Mouse (Mus musculus) adrenal gland, postnatal 25 days (tissue): Measurements from ENCODE around the gene Actr5. TPM values are rescaled to one million over a fixed set of nuclear protein-coding genes. Genes with fewer than 3 reads are reported as not detected.
A peak's percentile ranks its signal among the peaks of the same experiment; 100 is the strongest.

ENCODE experiments used
- DNase-seq: peaks from one replicate; pipeline ENCODE4 v3.0.0; 2021; ENCODE audit warnings: mixed read lengths
- total RNA-seq: library from RNA; stranded (reverse); gene quantifications from 2 replicates; pipeline ENCODE4 v1.2.3, GENCODE M21; 2021

Actr5 gene
- total RNA-seq, 1 experiment from 2014 or later, result 14.8 TPM

GRCm38 (mm10) chr2:158667022-158667670 is 42.5 kb downstream of the Actr5 start:
- peak; percentile 75 for DNase-seq

DNA sequence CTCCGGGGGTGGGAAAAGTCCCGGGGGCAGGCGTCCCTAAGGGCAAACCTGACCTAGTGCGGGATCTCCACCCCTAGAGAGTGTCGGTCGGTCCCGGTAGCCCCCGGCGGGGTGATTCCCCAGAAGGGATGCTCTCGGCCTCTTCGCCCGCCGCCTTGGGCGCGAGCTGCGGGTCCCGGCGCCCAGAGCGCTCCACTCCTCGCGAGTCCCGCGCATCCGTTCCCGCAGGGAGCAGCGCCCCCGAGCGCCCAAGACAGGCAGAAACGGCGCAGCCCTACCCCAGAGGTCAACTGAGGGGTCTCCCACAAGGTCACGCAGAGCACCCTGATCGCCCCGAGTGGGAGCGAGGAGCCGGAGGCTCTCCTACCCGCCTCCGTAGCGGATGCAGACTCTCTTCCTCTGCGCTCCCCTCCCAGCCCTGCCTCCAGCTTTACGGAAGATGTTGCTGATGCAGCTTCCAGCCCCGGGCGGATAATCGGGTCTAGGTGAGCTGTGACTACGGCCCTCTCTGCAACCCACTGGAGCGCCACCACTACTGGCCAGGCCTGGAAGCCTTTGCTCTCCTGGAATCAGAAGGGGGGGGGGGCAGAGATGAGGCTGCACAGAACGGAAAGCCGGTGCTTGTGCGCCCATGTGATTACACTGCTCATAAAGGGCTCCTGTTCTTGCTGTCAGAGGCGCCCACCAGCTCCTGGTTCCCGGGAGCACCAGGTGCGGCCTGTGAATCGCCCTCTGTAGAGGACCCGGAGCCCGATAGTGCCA is 43.2 kb downstream of the Actr5 start:
- DNase-seq, result peak; percentile 37

- DNase-seq, result no peak
Observed at GRCm38 (mm10) chr2:158668433-158669010, 43.8 kb downstream of the Actr5 start.

DNA sequence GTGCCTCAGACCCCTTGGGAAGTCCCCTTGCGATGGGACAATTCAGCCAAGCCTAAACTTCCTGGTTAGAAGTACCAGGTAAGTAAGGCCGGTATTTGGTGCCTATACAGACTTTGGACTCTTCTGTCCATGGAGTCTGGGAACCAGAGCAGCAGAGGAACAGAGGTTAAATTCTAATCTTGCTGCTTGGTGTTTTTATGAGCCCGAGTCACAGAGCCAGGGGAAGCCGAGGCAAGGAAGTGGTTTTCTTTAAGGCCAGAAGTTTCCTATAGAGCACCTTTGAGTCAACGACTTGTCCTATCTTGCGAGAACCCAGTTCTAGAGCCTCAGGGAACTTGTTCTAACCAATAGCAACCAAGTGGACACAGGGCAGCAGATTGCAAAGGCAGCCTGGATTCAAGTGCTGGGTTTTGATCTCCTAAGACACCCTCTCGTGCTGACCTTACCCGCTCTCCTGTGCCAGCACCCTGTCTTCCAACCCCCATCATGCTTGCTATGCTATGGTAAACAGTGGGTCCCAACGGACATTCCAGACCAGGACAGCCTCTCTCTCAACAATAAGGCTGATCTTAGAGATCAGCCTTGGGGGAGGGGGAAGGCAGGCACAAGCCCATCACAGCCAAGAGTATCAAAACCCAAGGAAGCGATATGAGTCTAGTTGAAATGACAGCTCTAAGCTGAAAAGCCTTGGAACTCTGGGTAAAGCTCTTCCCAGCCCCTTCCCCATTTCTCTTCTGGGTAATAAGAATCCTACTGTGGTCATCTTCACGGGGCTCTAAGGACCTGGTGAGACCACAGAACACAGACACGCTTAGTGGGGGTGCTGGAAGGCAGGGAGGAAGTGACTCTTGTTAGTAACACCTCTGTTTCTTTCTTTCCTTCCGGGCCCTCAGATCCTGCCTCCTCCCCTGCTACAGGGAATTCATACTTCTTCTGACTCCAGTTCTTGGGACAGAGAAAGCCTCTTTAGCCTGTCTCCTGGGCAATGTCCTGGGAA is 44.8 kb downstream of the Actr5 start:
- DNase-seq, result no peak

GRCm38 (mm10) chr2:158670571-158670970 is 45.9 kb downstream of the Actr5 start:
- DNase-seq, result no peak

DNA sequence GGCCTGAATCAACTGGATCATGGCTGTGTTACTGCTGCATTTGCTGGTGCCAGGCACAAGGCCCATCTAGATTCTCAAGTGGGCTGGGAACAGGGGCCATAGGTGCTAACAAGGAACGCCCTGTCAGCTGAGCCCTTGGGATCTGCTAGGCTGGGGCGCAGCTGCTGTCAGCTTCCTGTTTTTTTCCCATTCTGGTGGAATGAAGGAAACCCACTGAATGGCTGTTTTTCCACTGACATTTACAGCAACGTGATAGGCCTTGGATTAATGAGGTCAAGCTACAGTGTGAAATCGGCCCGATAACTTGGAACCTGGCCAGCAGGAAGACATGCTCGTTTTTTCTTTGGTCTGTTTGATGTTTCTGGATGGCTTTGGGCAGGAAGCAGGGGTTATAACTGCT is 48.1 kb downstream of the Actr5 start:
- peak; percentile 53 for DNase-seq

DNA sequence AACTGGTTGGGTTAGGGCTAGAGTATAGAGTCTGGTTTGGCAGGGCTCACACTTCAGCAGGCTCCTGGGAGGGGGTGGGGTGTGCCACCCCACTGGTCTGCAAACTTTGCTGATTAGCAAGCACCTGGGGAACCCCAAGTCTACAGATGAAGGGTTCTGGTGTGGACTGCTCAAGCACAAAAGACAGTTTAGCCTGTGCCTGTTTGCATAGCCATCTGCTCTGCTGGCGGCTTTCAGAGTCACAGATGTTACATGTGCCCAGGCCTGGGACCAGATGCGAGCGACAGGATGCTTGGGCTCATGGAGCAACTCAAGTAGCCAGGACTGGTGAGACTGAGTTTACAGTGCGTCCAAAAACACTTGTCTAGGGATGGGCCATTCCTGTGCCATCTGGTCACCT is 48.8 kb downstream of the Actr5 start:
- peak; percentile 14 for DNase-seq

GRCm38 (mm10) chr2:158674131-158674530 is 49.4 kb downstream of the Actr5 start:
- no peak for DNase-seq

DNA sequence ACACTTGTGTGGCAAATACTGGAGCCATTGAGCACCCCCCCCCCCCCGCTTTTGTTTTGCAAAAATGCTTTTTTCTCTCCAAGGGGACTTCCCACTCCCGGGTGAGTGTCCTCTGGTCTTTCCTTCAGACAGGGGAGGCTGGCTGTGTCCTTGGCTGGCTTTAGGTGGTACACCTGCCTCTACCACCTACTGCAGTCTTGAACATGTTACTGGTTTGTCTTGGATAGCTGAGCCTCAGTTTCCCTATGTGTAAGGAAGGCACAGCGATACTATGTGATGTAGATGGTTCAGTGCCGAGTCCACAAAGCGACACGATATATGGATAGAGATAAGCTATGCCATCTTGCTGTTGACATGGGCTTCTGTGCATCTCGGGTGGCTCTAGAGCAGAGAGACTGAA is 50.1 kb downstream of the Actr5 start:
- DNase-seq, result no peak

DNA sequence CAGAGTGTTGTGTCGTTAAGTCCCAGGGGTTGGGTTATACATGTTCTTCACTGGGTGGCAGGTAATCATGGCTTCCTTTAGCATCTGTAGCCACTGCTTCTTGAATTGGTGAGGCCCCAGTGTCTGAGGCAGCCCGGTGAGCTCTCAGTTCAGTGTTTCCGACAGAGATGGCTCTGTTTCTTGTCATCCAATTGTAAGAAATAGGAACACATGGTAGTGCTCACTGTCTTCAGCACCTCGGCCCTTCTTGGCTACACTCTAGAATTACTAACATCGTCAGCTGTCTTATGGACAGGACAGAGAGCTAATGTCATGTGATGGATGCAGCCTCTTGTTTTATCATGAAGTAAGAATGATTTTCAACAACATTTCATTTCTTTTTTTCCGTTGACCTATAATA is 50.5 kb downstream of the Actr5 start:
- no peak for DNase-seq

DNA sequence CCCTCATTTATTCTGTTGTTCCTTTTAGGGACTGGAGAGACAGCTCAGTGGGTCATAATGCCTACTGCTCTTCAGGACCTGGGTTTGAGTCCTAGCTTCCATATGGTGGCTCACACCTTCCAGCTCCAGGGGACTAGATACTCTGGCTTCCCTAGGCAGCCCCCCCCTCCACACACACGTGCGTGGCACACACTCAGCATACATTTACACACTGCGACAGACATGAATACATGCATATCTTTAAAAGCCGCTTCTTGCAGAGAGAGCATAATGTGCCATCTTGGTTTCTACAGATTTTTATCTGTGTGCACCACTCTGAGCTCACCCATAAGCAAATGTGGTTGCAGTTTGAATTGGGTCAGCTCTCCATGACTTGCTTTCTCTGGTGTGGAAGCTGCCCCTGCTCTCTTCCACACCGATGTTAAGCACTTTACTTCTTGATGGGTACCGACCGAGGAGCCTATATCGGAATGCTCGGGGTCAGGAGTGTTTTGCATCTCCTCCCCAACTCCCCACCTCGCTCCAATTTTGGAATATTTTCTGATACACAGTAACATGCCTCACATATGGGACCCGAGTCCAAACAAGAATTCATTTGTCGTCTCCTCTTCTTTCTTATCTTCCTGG is 51.3 kb downstream of the Actr5 start:
- no peak for DNase-seq

- DNase-seq, result no peak
Observed at GRCm38 (mm10) chr2:158677946-158678345, 53.3 kb downstream of the Actr5 start.

- DNase-seq, result no peak
Observed at GRCm38 (mm10) chr2:158679091-158679490, 54.4 kb downstream of the Actr5 start.

DNA sequence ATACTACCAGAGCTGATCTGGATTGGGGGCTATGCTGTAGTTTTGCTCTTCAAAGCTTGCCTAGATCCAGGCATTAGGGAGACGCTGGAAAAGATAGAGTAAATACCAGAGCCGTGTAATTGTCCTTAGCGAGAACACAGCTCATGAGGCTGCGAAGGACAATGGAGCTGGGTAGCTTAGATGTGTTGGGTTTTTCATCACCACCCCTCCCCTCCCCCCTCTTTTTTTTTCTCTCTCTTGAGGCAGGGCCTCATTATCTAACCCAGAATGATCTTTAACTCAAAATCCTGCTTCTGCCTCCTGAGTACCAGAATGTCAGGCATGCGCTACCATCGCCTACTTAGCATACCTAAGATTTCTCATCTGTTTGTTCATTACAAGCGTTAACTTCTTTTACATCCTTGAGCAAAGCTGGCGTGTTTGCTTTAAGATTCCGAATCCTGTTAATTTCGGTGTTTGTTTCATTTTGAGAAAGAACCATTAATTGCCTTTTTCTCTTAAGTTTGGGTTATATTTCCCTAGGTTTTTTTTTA is 55.7 kb downstream of the Actr5 start:
- no peak for DNase-seq

- no peak for DNase-seq
Observed at GRCm38 (mm10) chr2:158681714-158682113, 57.0 kb downstream of the Actr5 start.

DNA sequence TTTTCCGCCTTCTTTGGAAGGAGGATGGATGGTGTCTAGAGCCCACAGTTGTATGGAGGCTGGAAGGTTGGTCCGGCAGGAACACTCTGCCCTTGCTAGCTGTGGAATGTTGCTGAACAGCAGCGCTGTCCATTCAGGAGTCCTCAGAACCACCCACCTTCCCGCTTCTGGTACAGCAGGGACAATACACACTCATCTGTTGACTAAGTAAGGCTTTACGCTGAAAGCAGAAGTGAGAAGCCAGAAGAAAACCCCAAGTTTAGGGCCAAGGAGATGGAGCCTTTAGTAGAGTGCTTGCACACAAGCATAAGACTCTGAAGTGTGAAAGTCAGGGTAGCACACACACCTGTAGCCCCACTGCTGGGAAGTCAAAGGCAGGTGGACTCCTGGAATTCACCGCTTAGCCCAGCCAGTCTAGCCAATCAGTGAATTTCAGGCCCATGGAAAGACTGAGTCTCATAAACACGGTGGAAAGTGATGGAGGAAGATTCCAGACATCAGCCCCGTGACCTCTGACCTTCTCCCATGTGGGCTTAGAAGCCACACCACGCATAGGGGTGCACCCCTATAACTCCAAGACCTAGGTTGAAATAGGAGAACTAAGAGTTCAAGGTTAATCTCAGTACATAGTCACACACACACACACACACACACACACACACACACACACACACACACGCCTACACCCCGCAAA is 57.8 kb downstream of the Actr5 start:
- no peak for DNase-seq

GRCm38 (mm10) chr2:158683038-158683413 is 58.3 kb downstream of the Actr5 start:
- no peak for DNase-seq

GRCm38 (mm10) chr2:158684247-158684843 is 59.7 kb downstream of the Actr5 start:
- no peak for DNase-seq

- DNase-seq, result no peak
Observed at GRCm38 (mm10) chr2:158684910-158685309, 60.2 kb downstream of the Actr5 start.

DNA sequence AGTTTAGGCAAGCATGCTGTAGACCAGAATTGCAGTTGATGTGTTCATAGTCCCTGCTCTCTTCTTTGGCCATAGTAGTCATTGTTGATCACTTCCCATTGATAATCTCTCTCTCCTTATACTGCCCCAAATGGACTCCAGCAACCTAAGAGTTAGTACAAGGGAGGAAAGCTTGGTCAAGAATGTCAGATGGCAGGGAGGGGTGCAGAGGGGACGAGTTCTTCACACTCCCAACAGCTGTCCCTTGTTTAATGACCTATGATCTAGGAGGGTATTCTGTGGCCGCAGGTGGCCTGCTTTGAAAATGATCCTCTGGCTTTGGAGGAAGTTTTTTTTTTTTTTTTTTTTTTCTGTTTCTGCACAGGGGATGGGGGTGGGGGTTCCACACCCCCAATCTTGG is 61.7 kb downstream of the Actr5 start:
- DNase-seq, result no peak
